Mouse (Mus musculus): ENCODE measurements around the gene Klf12. TPM values are rescaled to one million over a fixed set of nuclear protein-coding genes. Genes with fewer than 3 reads are reported as not detected.

The Klf12 gene
- 0.74 TPM for polyA plus RNA-seq (2014; fragmentation: Illumina TruSeq; extraction: RNeasy Lipid Tissue Mini Kit (QIAGEN cat#74804); ENCODE audit: low replicate concordance)

GRCm38 (mm10) chr14:100284119-100284860 is at the start of gene Klf12:
Klf12 (minus strand) TSS chr14:100284679.

All from small intestine, adult 10 weeks (tissue).